Mouse (Mus musculus) brain, embryonic 14.5 days (tissue): ENCODE data around the gene Tnik.

ENCODE experiments used
- CTCF ChIP-seq: fragments of 200-500 bp; IDR thresholded peaks from 2 replicates; pipeline ENCODE4 v1.5.1; 2012; ENCODE audit warnings: inconsistent platforms, mild to moderate bottlenecking, moderate library complexity, borderline replicate concordance; ENCODE audit not compliant: insufficient read depth, insufficient read length; ENCODE audit errors: extremely low read depth
- POLR2A ChIP-seq: fragments of 200-500 bp; IDR thresholded peaks from 2 replicates; pipeline ENCODE4 v1.6.1; 2012; ENCODE audit warnings: mild to moderate bottlenecking, inconsistent platforms, borderline replicate concordance; ENCODE audit not compliant: poor library complexity, insufficient read depth, insufficient read length, severe bottlenecking; ENCODE audit errors: extremely low read depth

DNA sequence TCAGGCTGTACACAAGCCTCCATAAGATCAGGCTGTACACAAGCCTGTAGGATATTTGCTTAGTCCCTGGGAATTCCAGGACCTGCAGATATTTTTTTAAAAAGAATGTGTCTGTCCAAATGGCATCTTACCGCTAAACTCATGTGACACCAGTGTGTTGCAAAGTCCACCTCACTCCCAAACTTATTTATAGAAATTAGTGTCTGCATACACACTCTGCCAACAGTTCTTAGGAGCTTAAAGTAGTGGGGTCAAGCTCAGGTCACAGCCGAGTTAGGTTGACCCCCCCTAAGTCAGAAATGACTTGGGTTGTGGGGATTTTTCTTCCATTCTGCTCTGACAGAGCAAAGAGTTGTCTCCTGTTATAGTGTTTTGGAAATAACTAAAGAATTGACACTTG is 168.4 kb downstream of the Tnik start:
- TF ChIP-seq CTCF (no peak), POLR2A (no peak)
